Mouse (Mus musculus) heart, postnatal 4 days (tissue): Measurements from ENCODE around the gene Ankrd1. TPM values are rescaled to one million over a fixed set of nuclear protein-coding genes. Genes with fewer than 3 reads are reported as not detected.

Source experiments
- DNase-seq: peaks from one replicate; pipeline ENCODE4 v3.0.0; 2021
- total RNA-seq, 2 experiments: library from RNA; stranded (reverse); gene quantifications; 2 replicates each; pipeline ENCODE4 v1.2.3; 2021

Ankrd1 gene
- total RNA-seq, 2 experiments from 2014 or later = 1,138 to 1,271 TPM

DNA sequence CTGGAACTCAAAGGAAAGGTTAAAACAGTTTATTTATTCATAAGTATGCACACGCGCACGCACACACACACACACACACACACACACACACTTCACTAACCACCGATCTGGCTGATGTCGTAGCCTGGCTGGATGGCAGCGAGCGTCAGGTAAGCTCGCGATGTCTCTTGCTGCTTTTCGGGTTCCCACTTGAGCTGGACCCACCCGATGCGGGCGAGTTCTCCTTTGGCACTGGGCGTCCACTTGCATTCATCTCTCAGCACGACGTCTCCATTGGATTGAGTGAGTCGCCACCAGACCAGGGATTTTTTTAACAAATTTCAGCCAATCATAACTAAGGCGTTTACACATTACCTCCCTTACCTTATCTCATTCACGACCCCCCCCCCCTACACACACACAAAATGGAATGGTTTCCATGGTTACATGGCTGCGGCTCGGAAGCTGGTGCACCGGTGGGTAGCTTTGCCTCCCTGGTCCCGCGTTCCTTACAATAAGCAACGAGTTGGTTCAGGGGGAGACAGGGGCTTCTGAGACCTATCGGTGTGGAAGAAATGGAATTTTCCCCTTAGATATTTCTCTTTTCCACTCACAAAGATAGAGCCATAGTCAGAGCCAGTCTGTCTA is 10.5 kb downstream of the Ankrd1 start:
- no peak for DNase-seq

DNA sequence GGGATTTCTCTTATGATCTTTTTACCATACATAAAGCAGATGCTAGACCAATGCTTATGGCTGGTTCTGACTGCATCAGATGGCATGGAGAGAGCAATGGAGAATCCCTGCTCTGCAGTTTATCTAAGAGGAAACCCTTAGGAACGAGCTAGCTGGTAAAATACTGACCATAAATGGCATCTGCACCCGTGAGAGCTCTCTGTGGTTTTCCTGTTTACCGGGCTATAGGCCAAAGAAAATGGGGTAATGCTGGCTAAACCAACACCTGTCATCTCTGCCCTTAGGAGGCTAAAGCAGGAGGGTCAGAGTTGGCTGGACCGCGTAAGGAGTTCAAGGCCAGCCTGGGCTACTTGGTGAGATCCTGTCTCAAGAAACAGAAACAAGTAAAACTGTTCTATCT is 16.0 kb downstream of the Ankrd1 start:
- DNase-seq = no peak

DNA sequence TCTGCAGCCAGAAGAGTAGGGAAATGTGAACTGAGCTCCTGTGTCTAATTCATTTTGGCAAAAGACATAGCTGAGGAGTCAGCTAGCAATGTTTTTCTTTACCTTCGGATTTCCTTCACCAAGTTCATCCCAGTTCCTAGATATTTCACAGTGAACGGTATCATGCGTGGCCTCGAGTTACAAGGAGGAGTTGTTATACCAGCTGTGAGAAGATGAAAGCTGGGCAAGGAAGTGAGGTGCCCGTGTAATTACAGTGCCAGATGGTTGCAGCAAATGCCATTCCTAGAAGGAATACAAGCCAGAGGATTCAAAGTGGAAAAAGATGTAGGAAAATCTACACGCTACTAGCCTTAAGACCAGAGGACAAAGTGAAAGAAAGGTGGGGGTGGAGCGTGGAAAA is 21.0 kb downstream of the Ankrd1 start:
- DNase-seq = no peak

DNA sequence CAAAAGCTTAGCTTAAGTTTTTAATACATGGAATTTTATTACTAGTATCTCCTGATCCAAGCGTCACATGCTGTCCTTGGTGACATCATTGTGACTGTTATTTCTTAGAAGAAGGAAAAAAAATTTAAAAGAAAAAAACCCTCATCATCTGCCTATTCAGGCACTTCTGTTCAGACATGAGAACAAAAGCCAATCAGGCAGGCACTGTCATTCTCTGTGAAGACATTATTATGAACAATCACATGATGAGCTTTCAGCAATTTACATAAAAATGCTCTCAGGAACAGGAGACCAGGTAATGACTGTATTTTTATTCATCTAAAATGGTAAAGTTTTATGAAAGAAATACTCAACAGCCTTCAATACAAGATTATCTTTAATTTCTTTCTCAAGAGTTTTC is 21.6 kb downstream of the Ankrd1 start:
- no peak for DNase-seq

DNA sequence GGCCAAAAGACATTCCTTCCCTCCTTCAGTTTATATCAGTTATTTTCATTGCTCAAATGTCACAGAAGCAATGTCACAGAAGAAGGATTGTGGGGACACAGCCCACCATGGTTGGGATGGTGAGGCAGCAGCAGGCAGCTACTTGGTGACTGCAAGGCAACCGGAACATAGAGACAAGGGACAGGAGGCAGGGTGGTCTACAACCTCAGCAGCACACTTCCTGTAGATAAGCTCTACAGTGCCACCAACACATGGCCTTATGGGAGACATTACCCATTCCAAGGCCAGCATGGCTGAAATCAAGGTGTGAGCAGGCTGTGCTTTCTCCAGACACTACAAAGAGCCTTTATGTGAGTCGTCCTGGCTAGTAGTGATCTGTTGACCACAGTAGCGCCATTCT is 22.7 kb downstream of the Ankrd1 start:
- DNase-seq = no peak

DNA sequence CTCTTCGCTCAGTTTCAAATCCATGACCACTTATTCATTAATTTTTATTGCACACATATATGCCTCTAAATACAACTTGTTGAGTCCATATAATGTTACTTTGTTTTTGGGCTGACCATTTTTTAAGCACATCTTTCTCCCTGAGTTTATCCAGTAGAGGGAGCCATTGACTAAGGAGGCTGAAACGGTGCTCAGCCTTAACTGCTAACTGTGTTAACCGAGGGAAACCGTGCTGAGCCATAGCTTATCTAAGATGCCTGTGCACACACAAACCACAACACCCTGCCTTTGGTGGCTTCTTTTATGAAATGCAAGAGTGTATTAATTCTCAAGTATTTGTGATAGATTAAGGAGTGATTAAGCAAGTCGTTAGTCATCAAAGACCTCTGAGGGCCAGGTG is 29.1 kb downstream of the Ankrd1 start:
- no peak for DNase-seq

DNA sequence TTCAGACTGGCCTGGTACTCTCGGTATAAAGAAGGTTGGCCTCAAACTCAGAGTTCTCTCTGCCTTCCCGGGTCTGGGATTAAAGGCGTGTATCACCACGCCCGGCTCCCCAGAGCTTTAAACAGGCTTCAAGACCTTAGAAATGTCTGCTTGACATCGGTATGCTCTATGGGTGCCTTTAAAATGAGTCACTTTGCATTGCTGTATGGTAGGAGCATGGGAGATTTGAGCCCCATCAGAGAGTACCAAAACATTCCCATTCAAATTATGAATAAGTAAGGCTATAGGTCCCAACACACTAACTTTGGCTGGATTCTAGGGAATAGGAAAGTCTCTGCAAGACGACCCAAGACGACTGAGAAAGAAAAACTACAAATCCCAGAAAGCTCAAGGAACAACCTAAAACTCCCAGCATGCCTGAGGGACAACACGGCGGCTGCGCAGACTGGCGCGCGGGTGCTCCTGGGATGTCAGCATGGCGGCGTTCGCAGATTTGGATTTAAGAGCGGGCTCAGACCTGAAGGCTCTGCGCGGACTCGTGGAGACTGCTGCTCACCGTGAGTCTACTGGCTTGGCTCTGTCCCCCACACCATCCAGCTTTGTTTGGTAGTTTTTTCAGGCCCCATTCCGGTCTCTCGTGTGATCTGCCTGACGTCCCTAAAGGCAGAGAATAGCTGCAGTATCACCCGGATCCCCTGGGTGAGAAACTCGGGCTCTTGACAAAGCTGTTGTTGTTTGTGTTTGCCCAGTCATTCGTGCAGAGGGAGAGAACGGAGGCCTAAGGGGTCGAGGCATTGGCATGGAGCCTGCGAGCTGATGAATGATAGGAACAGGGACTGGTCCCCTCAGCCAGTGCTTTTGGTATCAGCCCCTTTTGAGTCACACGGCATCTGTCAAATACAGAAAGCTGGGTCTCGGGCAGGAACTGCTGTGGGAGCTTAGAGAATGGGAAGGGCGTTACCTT is 36.4 kb downstream of the Ankrd1 start, which contains the start of gene Rpp30:
Gene Rpp30 (plus strand): TSS at position 455 of the 964 bp plus-strand sequence.
- peak; percentile 86 for DNase-seq

DNA sequence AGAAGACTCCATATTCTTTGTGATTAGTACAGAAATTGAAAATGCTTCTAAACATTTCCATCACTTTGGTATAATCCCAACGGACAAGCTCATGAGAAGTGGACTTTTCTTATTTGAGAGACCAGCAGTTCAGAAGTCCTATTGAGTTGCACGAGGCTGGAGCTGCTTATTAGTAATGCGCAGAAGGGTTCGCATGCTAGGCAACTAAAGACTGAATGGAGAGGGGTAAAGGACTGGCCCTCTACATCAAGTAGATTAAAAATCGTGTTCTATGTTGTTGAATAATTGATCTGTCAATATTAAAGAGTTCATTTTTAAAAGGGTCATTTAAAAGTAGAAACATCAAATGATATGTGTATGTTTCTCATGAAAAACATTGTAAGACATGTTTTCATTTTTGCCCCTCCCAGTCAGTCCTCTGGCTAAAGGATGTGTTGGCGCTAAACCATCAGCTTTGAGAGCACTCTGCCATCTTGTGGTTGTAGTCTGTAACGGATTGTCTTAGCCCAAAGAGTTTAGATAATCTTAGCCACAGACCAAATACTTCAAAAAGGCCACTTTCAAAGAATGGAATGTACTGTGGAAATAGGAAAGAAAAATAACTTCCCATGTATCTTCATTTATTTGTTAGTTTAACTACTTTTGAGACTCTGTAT is 37.2 kb downstream of the Ankrd1 start:
- DNase-seq = peak; percentile 44

DNA sequence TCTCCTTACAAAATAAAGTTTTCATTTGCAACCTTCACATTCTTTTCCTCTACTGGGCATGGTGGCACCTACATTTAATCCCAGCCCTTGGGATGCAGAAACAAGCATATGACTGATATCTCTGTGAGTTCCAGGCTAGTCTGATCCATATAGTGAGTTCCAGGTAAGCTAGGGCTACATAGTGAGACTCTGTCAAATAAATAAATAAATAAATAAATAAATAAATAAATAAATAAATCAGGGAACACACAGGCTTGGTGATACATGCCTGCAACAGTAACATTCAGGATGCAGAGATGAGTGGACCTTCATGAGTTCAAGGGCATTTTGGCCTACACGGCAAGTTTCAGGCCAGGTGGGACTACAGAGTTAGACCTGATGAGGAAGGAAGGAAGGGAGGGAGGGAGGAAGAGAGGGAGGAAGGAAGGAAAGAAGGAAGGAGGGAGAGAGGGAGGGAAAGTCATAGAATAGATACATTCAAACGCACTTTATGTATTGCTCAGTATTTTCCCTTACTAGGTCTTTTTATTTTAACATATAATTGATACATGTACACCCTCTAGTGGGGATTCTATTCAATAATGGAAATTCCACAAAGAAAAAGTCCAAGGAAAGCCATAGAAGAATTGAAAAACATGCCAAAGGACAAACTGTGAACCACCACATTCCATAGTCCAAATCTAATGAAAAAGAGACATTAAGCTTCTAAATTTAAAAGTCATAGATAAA is 56.9 kb downstream of the Ankrd1 start:
- no peak for DNase-seq

Other genes with a start within 250 kb of the Ankrd1 start
- under 1 TPM; 0.14 to 0.25 TPM for gene Htr7, start 62.6 kb downstream of the Ankrd1 start, total RNA-seq
- 10 to 100 TPM; 17.5 to 21.3 TPM for gene Rpp30, start 36.4 kb downstream of the Ankrd1 start, total RNA-seq
- gene Pcgf5, start 228.2 kb upstream of the Ankrd1 start, total RNA-seq = 10 to 100 TPM; 60.2 to 62.1 TPM